Mouse (Mus musculus): ENCODE data around the gene Nxpe5.

GRCm38 (mm10) chr5:138287861-138288260, 62.2 kb downstream of the Nxpe5 start:
- TF ChIP-seq ZNF384 (IDR thresholded peaks at IDR 0.05; ENCODE audit: low read depth, low read length) (no peak), HCFC1 (IDR thresholded peaks at IDR 0.05; ENCODE audit: borderline replicate concordance, insufficient read depth, low read length) (no peak), CHD2 (IDR thresholded peaks at IDR 0.05; ENCODE audit: low read depth, low read length) (no peak), MAFK (IDR thresholded peaks at IDR 0.05; ENCODE audit: insufficient read depth, low read depth, low read length) (no peak), ZC3H11A (IDR thresholded peaks at IDR 0.05; ENCODE audit: borderline replicate concordance, low read depth, low read length) (no peak)

Measured in ES-E14 (cell line).